In genomic region chr17:64130356-64130755, GRCm38 (mm10) we compare ENCODE assay signal across 8 mouse cellular contexts.
DNase-seq lines count a peak whose midpoint lies in the region; ATAC-seq and TF ChIP-seq lines count a peak whose summit lies in the region.

No protein-coding gene starts in this region.

- TF ChIP-seq CTCF in liver, postnatal 0 days (IDR thresholded peaks at IDR 0.05; ENCODE audit: low read depth), result no peak

- H3K36me3 ChIP-seq in embryonic facial prominence, embryonic 14.5 days (ENCODE audit: control insufficient read depth, insufficient read depth, low read length), result no peaks in the 10 kb centered on the region
- no peaks in the 10 kb centered on the region for H3K36me3 ChIP-seq in embryonic facial prominence, embryonic 10.5 days (replicated peaks)
- H3K36me3 ChIP-seq in hindbrain, embryonic 16.5 days (ENCODE audit: control insufficient read depth, insufficient read depth, low read length), result no peaks in the 10 kb centered on the region
- H3K36me3 ChIP-seq in liver, postnatal 0 days (replicated peaks; ENCODE audit: insufficient read depth, low read length), result no peaks in the 10 kb centered on the region

- ATAC-seq in embryonic facial prominence, embryonic 14.5 days (ENCODE audit: low read depth), result peak; percentile 67; the same call in 1 of the 2 replicates
- ATAC-seq in hindbrain, embryonic 16.5 days, result peak; percentile 91
- ATAC-seq in CD4-positive, CD25-positive, alpha-beta regulatory T cell, adult 4 months, result no peak
- ATAC-seq in liver, postnatal 0 days, result no peak

- H3K9ac ChIP-seq in embryonic facial prominence, embryonic 14.5 days (ENCODE audit: low read depth, low read length), result no peak overlapping the region
- H3K9ac ChIP-seq in hindbrain, embryonic 16.5 days (ENCODE audit: low read depth, low read length), result no peak overlapping the region
- H3K9ac ChIP-seq in liver, postnatal 0 days (replicated peaks), result no peak overlapping the region

- WGBS in embryonic facial prominence, embryonic 14.5 days, result 67% methylated on average over 3 of the region's 3 CpGs
- WGBS in embryonic facial prominence, embryonic 10.5 days, result 75% methylated on average over 3 of the region's 3 CpGs
- WGBS in hindbrain, embryonic 16.5 days, result 45% methylated on average over 3 of the region's 3 CpGs
- 57% methylated on average over 3 of the region's 3 CpGs for WGBS in liver, postnatal 0 days (ENCODE audit: insufficient replicate concordance)

- H3K4me3 ChIP-seq in embryonic facial prominence, embryonic 14.5 days (ENCODE audit: low read depth, low read length), result no peak overlapping the region
- no peak overlapping the region for H3K4me3 ChIP-seq in embryonic facial prominence, embryonic 10.5 days
- no peak overlapping the region for H3K4me3 ChIP-seq in hindbrain, embryonic 16.5 days (ENCODE audit: low read length)
- no peak overlapping the region for H3K4me3 ChIP-seq in liver, postnatal 0 days (ENCODE audit: low read depth, low read length)

- peak; percentile 42 for DNase-seq in embryonic facial prominence, embryonic 14.5 days (ENCODE audit: low spot score)
- no peak for DNase-seq in embryonic facial prominence, embryonic 10.5 days (ENCODE audit: low spot score)
- peak; percentile 14 for DNase-seq in ovary, postnatal 36 days (ENCODE audit: low spot score)
- no peak for DNase-seq in ovary, postnatal 10 days (ENCODE audit: low spot score)
- DNase-seq in right cerebral cortex, adult 18-20 months, result peak; percentile 82
- no peak for DNase-seq in liver, postnatal 0 days

- H3K27ac ChIP-seq in embryonic facial prominence, embryonic 14.5 days (replicated peaks; ENCODE audit: low read depth, low read length), result no peak overlapping the region
- no peak overlapping the region; the same call in 1 of the 2 replicates for H3K27ac ChIP-seq in embryonic facial prominence, embryonic 10.5 days (replicated peaks)
- no peak overlapping the region for H3K27ac ChIP-seq in hindbrain, embryonic 16.5 days (ENCODE audit: low read depth, low read length)
- H3K27ac ChIP-seq in liver, postnatal 0 days (ENCODE audit: low read depth), result no peak overlapping the region

- H3K27me3 ChIP-seq in embryonic facial prominence, embryonic 14.5 days (replicated peaks; ENCODE audit: control insufficient read depth, insufficient read depth, low read length), result no peaks in the 10 kb centered on the region
- H3K27me3 ChIP-seq in embryonic facial prominence, embryonic 10.5 days (replicated peaks; ENCODE audit: low read depth, poor library complexity, severe bottlenecking), result no peaks in the 10 kb centered on the region
- H3K27me3 ChIP-seq in hindbrain, embryonic 16.5 days (replicated peaks; ENCODE audit: control insufficient read depth, insufficient read depth, low read length), result no peaks in the 10 kb centered on the region
- no peaks in the 10 kb centered on the region for H3K27me3 ChIP-seq in liver, postnatal 0 days (ENCODE audit: insufficient read depth, low read length)

- no peaks in the 10 kb centered on the region for H3K4me1 ChIP-seq in embryonic facial prominence, embryonic 14.5 days (ENCODE audit: control insufficient read depth, insufficient read depth, low read length)
- peaks cover 18% of the 10 kb centered on the region for H3K4me1 ChIP-seq in embryonic facial prominence, embryonic 10.5 days
- peaks cover 5% of the 10 kb centered on the region for H3K4me1 ChIP-seq in hindbrain, embryonic 16.5 days (ENCODE audit: control insufficient read depth, insufficient read depth, low read depth, low read length)
- H3K4me1 ChIP-seq in liver, postnatal 0 days (ENCODE audit: insufficient read depth), result no peaks in the 10 kb centered on the region

- H3K4me2 ChIP-seq in embryonic facial prominence, embryonic 14.5 days (ENCODE audit: low read depth, low read length), result no peak overlapping the region
- no peak overlapping the region for H3K4me2 ChIP-seq in hindbrain, embryonic 16.5 days (ENCODE audit: low read length)
- no peak overlapping the region for H3K4me2 ChIP-seq in liver, postnatal 0 days (ENCODE audit: low read depth, low read length)

- TF ChIP-seq EP300 in liver, postnatal 0 days (IDR thresholded peaks at IDR 0.05; ENCODE audit: low read depth), result no peak

- no peaks in the 10 kb centered on the region for H3K9me3 ChIP-seq in embryonic facial prominence, embryonic 14.5 days (ENCODE audit: control insufficient read depth, low read length)
- no peaks in the 10 kb centered on the region for H3K9me3 ChIP-seq in embryonic facial prominence, embryonic 10.5 days
- H3K9me3 ChIP-seq in hindbrain, embryonic 16.5 days (ENCODE audit: control insufficient read depth, low read length), result no peaks in the 10 kb centered on the region
- H3K9me3 ChIP-seq in liver, postnatal 0 days (ENCODE audit: low read length), result no peaks in the 10 kb centered on the region

Comparison
In these comparisons a context has a peak if more than half of its experiments do, and no peak if none do; other contexts are left out.
1. DNase-seq: peak in embryonic facial prominence, embryonic 14.5 days (single experiment), ovary, postnatal 36 days (single experiment) and right cerebral cortex, adult 18-20 months (single experiment); none in embryonic facial prominence, embryonic 10.5 days (single experiment), ovary, postnatal 10 days (single experiment) and liver, postnatal 0 days (single experiment).
2. ATAC-seq: peak in embryonic facial prominence, embryonic 14.5 days (single experiment) and hindbrain, embryonic 16.5 days (single experiment); none in CD4-positive, CD25-positive, alpha-beta regulatory T cell, adult 4 months (single experiment) and liver, postnatal 0 days (single experiment).